Mouse (Mus musculus): Measurements from ENCODE around the gene 1110012L19Rik. TPM values are rescaled to one million over a fixed set of nuclear protein-coding genes. Genes with fewer than 3 reads are reported as not detected.

Gene 1110012L19Rik
- polyA plus RNA-seq, 1 experiment from 2014 or later = 12.6 TPM

Other genes with a start within 250 kb of the 1110012L19Rik start
- gene Ids, start 20.8 kb upstream of the 1110012L19Rik start, polyA plus RNA-seq (2016; fragmentation: Nextera tagmentation; extraction: Ambion mirVana) = 0.68 and 0.69 TPM in 2 replicates
- gene Tmem185a, start 91.3 kb downstream of the 1110012L19Rik start, polyA plus RNA-seq (2016; fragmentation: Nextera tagmentation; extraction: Ambion mirVana) = 17.6 and 20.8 TPM in 2 replicates